Mouse (Mus musculus): ENCODE data around the gene Fam114a1.

GRCm38 (mm10) chr5:64963271-64963670 is 6.6 kb upstream of the Fam114a1 start:
- no peak for TF ChIP-seq CTCF (conservative IDR thresholded peaks at IDR 0.05; ENCODE audit: low read length)
- no peak for TF ChIP-seq NANOG (IDR thresholded peaks at IDR 0.05; ENCODE audit: borderline replicate concordance, low read length)
- TF ChIP-seq POU5F1 (IDR thresholded peaks at IDR 0.05; ENCODE audit: borderline replicate concordance, low read length): no peak
